Mouse (Mus musculus) forebrain, embryonic 14.5 days (tissue): ENCODE measurements around the gene Papss1. TPM values are rescaled to one million over a fixed set of nuclear protein-coding genes. Genes with fewer than 3 reads are reported as not detected.

ENCODE experiments used
- ATAC-seq: fragments of 200-750 bp; cut with Nextera tagmentation; 2 replicates; pipeline ENCODE4 v1.8.0; 2017; ENCODE audit warnings: mild to moderate bottlenecking, moderate library complexity
- DNase-seq: peaks from one replicate; pipeline ENCODE4 v3.0.0-alpha.2; 2015; ENCODE audit warnings: low spot score
- H3K27ac ChIP-seq: fragments of 300-500 bp; sonication (generic); 2 replicates; pipeline ENCODE4 v1.5.1; 2014; ENCODE audit warnings: low read depth, mild to moderate bottlenecking, control low read depth, low read length, moderate library complexity
- H3K27me3 ChIP-seq: fragments of 300-500 bp; sonication (generic); replicated peaks from 2 replicates; pipeline ENCODE4 v1.6.1; 2014; ENCODE audit warnings: low read length, control low read depth, mixed read lengths; ENCODE audit not compliant: control insufficient read depth, insufficient read depth
- H3K36me3 ChIP-seq: fragments of 300-500 bp; sonication (generic); 2 replicates; pipeline ENCODE4 v1.6.1; 2014; ENCODE audit warnings: low read length, control low read depth; ENCODE audit not compliant: control insufficient read depth, insufficient read depth
- H3K4me1 ChIP-seq: fragments of 300-500 bp; sonication (generic); 2 replicates; pipeline ENCODE4 v1.6.1; 2014; ENCODE audit warnings: antibody characterized with exemption, low read length, control low read depth; ENCODE audit not compliant: control insufficient read depth, insufficient read depth
- H3K4me2 ChIP-seq: fragments of 300-500 bp; sonication (generic); 2 replicates; pipeline ENCODE4 v1.6.1; 2014; ENCODE audit warnings: mild to moderate bottlenecking, control low read depth, low read length
- H3K4me3 ChIP-seq: fragments of 300-500 bp; sonication (generic); 2 replicates; pipeline ENCODE4 v1.5.1; 2014; ENCODE audit warnings: low read depth, low read length, control low read depth
- H3K9ac ChIP-seq: fragments of 300-500 bp; sonication (generic); 2 replicates; pipeline ENCODE4 v1.6.1; 2014; ENCODE audit warnings: mild to moderate bottlenecking, low read length, control low read depth, moderate library complexity
- H3K9me3 ChIP-seq: fragments of 300-500 bp; sonication (generic); replicated peaks from 2 replicates; pipeline ENCODE4 v1.6.1; 2016; ENCODE audit warnings: low read length, control low read depth, mixed read lengths; ENCODE audit not compliant: control insufficient read depth
- whole genome bisulfite sequencing: fragments of 180-500 bp; shearing (Covaris S2); extraction: QIAGEN DNeasy Blood & Tissue Kit; methylation state at CpG from one replicate; pipeline ENCODE4 v1.1.7; 2014; 5-methylcytosine and 5-hydroxymethylcytosine counted together
- polyA plus RNA-seq: library from polyadenylated mRNA; unstranded; fragments of >200 nt; fragmentation: Nextera tagmentation; extraction: Ambion mirVana; gene quantifications from 2 replicates; pipeline ENCODE4 v1.2.1, GENCODE M21; 2014

The Papss1 gene
- polyA plus RNA-seq, 1 experiment from 2014 or later = 129 TPM

- peaks cover 48% of the 10 kb centered on the region for H3K36me3 ChIP-seq
- H3K4me3 ChIP-seq = no peak overlapping the region
Measured at GRCm38 (mm10) chr3:131623208-131623607, 58.6 kb downstream of the Papss1 start.

GRCm38 (mm10) chr3:131624063-131624462, 59.5 kb downstream of the Papss1 start:
- Histone ChIP-seq H3K9me3 (no peaks in the 10 kb centered on the region), H3K27me3 (no peaks in the 10 kb centered on the region), H3K4me1 (no peaks in the 10 kb centered on the region), H3K4me3 (no peak overlapping the region), H3K9ac (no peak overlapping the region), H3K4me2 (no peak overlapping the region), H3K27ac (no peak overlapping the region), H3K36me3 (peaks cover 43% of the 10 kb centered on the region)
- DNase-seq (no peak), ATAC-seq (no peak)
- 94% methylated on average over 9 of the region's 9 CpGs for WGBS

More at GRCm38 (mm10) chr3:131623208-131623607, 58.6 kb downstream of the Papss1 start:
- no peak for DNase-seq
- H3K27me3 ChIP-seq = no peaks in the 10 kb centered on the region
- H3K27ac ChIP-seq = no peak overlapping the region
- H3K4me1 ChIP-seq = no peaks in the 10 kb centered on the region
- no peak overlapping the region for H3K4me2 ChIP-seq
- WGBS = 90% methylated on average over 1 of the region's 1 CpGs
- ATAC-seq = no peak
- no peak overlapping the region for H3K9ac ChIP-seq
- H3K9me3 ChIP-seq = no peaks in the 10 kb centered on the region

- H3K27me3 ChIP-seq = no peaks in the 10 kb centered on the region
- no peak overlapping the region for H3K9ac ChIP-seq
- no peak overlapping the region for H3K4me3 ChIP-seq
- no peak overlapping the region for H3K27ac ChIP-seq
- no peaks in the 10 kb centered on the region for H3K4me1 ChIP-seq
- H3K4me2 ChIP-seq = no peak overlapping the region
- WGBS = 92% methylated on average over 4 of the region's 4 CpGs
- no peaks in the 10 kb centered on the region for H3K9me3 ChIP-seq
- ATAC-seq = no peak
- DNase-seq = no peak
- H3K36me3 ChIP-seq = peaks cover 54% of the 10 kb centered on the region
Measured at GRCm38 (mm10) chr3:131627476-131627875, 62.9 kb downstream of the Papss1 start.

GRCm38 (mm10) chr3:131628265-131628664, 63.7 kb downstream of the Papss1 start:
- ATAC-seq = no peak
- no peak overlapping the region for H3K4me3 ChIP-seq
- H3K27ac ChIP-seq = no peak overlapping the region
- no peaks in the 10 kb centered on the region for H3K9me3 ChIP-seq
- no peak for DNase-seq
- 49% methylated on average over 5 of the region's 5 CpGs for WGBS
- no peak overlapping the region for H3K9ac ChIP-seq
- no peak overlapping the region for H3K4me2 ChIP-seq
- no peaks in the 10 kb centered on the region for H3K4me1 ChIP-seq
- H3K36me3 ChIP-seq = peaks cover 51% of the 10 kb centered on the region
- no peaks in the 10 kb centered on the region for H3K27me3 ChIP-seq

DNA sequence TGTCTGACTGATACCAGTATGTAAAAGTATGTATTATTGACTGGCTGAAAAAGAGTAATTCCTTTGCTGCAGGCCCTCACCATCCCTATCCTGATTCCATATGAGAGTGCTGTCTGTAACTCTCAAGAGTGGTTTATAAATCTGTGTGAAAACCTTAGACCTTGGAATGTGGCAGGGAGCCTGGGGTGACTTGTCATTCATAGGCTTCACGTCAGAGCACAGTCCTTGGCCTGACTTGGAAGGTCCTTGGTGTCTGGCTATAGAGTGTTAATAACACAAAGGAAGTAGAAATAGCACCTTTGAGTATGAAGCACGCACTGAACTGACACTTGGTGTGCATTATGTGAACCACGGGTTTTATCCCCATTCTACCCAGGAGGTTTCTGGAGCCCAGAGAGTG, 64.4 kb downstream of the Papss1 start:
- 90% methylated on average over 3 of the region's 3 CpGs for WGBS
- Histone ChIP-seq H3K27ac (no peak overlapping the region), H3K36me3 (peaks cover 46% of the 10 kb centered on the region), H3K4me3 (no peak overlapping the region), H3K9ac (no peak overlapping the region), H3K4me1 (no peaks in the 10 kb centered on the region), H3K4me2 (no peak overlapping the region), H3K9me3 (no peaks in the 10 kb centered on the region), H3K27me3 (no peaks in the 10 kb centered on the region)
- ATAC-seq = no peak
- DNase-seq = no peak

DNA sequence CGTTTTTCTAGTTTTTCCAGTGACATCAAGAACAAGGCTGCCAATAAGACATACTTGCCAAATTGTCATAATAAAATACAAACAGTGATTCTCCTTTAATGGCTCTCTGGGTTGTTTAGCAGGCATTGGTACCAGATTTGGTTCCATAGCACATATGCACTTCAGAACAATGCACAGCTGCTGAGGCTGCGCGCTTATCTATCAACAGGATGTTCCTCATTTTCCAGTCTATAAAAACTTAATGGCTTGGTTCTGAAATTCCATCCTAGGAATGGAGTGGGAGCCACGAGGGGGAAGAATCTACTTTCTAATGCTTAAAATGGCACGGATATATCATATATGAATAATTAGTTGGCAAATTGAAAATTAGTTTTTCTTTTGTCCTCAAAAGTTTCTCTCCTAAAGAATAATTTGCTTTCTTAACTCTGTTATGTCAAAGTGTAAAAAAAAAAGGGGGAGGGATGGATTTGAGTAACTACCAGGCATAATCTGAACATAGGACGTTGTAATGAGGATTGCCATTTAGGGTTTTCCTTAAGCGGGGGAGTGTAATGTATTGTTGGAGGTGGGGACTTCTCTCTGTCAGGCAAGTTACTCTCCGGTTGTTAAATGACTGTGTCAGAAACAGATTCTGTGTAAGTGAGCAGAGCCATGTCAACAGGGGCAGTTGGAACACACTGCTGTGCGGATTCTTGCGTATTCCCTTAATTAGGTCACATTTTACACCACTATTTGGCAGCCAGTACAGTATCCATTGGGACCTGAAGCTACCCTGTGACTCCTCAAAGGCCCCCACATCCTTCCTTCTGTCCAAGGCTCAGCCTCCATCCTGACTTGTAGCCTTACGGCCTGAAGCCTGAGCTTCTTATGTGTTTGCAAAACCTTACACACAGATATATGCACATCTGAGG, 66.1 kb downstream of the Papss1 start:
- no peaks in the 10 kb centered on the region for H3K4me1 ChIP-seq
- no peak for ATAC-seq
- no peak overlapping the region for H3K27ac ChIP-seq
- H3K9me3 ChIP-seq = no peaks in the 10 kb centered on the region
- no peak for DNase-seq
- H3K9ac ChIP-seq = no peak overlapping the region
- no peak overlapping the region for H3K4me2 ChIP-seq
- no peaks in the 10 kb centered on the region for H3K27me3 ChIP-seq
- peaks cover 40% of the 10 kb centered on the region for H3K36me3 ChIP-seq
- WGBS = 89% methylated on average over 11 of the region's 11 CpGs
- H3K4me3 ChIP-seq = no peak overlapping the region

- Histone ChIP-seq H3K27me3 (no peaks in the 10 kb centered on the region), H3K9ac (no peak overlapping the region), H3K4me3 (no peak overlapping the region), H3K36me3 (peaks cover 36% of the 10 kb centered on the region), H3K27ac (no peak overlapping the region), H3K9me3 (no peaks in the 10 kb centered on the region), H3K4me2 (no peak overlapping the region), H3K4me1 (no peaks in the 10 kb centered on the region)
- DNase-seq (no peak), ATAC-seq (no peak)
- 91% methylated on average over 16 of the region's 16 CpGs for WGBS
Measured at GRCm38 (mm10) chr3:131631318-131631870, 66.8 kb downstream of the Papss1 start.

DNA sequence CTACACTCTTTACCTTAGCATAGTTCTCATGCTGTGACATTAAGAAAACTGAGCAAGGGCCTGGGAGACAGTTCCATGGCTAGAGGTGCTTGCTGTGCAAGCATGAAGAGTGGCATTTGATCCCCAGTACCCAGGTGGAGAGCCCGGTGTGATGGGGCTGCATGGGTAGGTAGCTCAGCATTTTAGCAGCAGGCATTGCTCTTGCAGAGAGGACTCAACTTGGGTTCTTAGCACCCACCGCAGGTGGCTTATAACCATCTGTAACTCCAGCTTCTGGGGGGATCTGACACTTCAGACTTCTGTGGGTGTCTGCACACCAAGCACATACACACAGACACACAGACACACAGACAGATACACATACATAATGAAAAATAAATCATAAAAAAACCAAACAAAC, 69.5 kb downstream of the Papss1 start:
- H3K36me3 ChIP-seq = peaks cover 26% of the 10 kb centered on the region
- WGBS = 93% methylated on average over 2 of the region's 2 CpGs
- H3K4me2 ChIP-seq = no peak overlapping the region
- no peaks in the 10 kb centered on the region for H3K27me3 ChIP-seq
- no peak overlapping the region for H3K9ac ChIP-seq
- H3K9me3 ChIP-seq = no peaks in the 10 kb centered on the region
- no peak for ATAC-seq
- no peak overlapping the region for H3K27ac ChIP-seq
- H3K4me3 ChIP-seq = no peak overlapping the region
- peaks cover 5% of the 10 kb centered on the region for H3K4me1 ChIP-seq
- no peak for DNase-seq

DNA sequence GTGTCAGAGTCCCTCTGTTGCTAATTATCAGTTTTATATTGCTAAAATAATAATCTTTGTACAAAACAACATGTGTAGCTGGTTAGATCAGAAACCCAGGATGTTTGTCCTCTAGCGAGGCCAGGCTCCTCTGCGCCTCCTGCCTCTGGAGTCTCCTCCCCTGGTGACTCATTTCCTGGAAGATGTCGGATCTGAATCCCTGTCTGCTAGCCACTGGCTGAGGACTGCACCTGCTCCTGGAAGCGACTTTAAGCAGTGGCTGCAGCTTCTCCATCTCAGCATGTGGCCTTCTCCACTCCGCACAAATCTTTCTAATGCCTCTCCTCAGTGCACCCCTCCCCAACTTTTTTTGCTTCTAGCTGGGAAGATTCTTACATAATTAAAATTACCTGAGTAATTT, 71.6 kb downstream of the Papss1 start:
- 53% methylated on average over 5 of the region's 5 CpGs for WGBS
- Histone ChIP-seq H3K36me3 (peaks cover 24% of the 10 kb centered on the region), H3K27ac (no peak overlapping the region), H3K9ac (no peak overlapping the region), H3K9me3 (no peaks in the 10 kb centered on the region), H3K27me3 (no peaks in the 10 kb centered on the region), H3K4me1 (peaks cover 5% of the 10 kb centered on the region), H3K4me2 (no peak overlapping the region), H3K4me3 (no peak overlapping the region)
- ATAC-seq (no peak), DNase-seq (no peak)
